Mouse (Mus musculus) heart, postnatal 36 days (tissue): Measurements from ENCODE around the gene Prmt3. TPM values are rescaled to one million over a fixed set of nuclear protein-coding genes. Genes with fewer than 3 reads are reported as not detected.

Source experiments
- DNase-seq, 2 experiments: peaks; one replicate each; pipeline ENCODE4 v3.0.0; 2021 to 2022
- intact Hi-C: fragments of 180-260 bp; cut with DNase I; formaldehyde crosslinking; loops from one replicate; pipeline ENCODE4 v1.15.1; 2025
- total RNA-seq, 2 experiments: library from RNA; stranded (reverse); gene quantifications; 2 replicates each; pipeline ENCODE4 v1.2.3; 2021

Prmt3 gene
- 10 to 100 TPM; 11.9 to 13.8 TPM for total RNA-seq

DNA sequence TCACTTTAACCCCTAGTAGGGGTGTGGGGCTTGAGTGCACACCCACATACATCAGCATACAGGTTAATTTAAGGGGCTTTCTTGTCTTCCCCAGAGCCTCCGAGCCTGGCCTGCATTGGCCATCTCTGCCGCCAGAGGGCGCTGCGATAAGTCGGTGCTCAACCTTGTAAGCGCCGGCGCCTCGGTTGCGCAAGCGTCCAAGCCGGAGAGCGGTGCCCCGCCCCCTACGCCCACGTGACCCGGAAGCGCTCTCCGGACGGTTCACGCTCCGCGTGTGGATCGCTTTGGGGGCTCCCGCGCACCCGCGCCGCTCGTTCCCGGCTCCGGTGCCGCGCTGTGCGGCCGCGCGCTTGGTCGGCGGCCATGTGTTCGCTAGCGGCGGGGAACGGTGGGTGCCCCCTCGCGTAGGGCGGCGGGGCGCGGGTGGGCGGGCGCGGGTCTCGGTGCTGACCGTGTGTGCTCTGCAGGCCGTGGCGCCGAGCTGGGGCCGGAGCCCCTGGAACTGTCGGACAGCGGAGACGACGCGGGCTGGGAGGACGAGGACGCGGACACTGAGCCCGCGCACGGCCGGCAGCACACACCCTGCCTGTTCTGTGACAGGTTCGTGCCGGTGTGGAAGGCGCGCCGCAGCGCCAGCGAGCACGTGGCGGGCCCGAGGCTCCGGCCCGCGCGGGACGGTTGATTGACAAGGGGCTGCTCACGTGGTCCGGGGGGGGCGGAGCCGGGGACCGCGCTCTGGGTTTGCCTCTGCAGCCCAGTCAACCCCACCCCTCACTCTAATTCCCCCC, at the start of gene Prmt3:
Gene Prmt3, plus strand, starts transcription at position 233 of the 788 bp plus-strand sequence.
- DNase-seq, result peak; percentile 97 to 99
- intact Hi-C loops, result loop anchor here (1.0 kb wide), 1 partner anchor 145 kb away; no protein-coding TSS in a partner anchor

DNA sequence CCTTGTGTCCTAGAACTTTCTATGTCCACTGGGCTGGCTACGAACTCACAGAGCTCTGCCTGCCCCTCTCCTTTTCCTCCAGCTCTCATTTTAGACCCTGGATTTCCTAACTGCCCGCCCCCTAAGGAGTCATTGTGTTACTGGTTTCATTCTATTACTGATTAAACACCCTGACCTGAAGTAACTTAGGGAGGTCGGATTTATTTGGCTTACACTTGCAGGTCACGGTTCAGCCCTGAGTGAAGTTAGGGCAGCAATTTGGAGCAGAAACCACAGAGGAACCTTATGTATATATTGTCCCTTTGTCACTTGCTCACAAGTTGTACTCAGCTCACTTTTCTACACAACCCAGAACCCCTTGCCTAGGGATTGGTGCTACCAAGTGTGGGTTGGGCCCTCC, 43.8 kb upstream of the Prmt3 start:
- intact Hi-C loops, result no loop called here
- DNase-seq, result no peak

DNA sequence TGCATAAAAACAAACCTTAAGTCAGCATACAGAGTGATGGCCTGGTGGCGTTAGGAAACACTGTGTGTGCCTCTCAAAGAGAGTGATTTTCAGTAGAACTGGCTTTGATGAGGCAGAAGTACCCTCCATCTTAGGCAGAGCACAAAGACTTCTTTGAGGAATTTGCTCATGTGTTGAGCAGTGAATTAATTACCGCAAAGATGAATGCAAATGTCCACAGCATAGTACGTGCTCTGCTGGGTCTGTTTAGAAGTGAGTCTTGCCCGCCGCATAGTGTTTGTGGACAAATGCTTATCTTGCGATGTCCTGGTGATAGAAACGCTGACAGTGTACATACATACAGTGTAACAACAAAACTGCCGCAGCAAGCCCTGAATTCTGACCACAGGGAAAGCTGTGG, 38.7 kb upstream of the Prmt3 start:
- DNase-seq, result no peak
- intact Hi-C loops, result no loop called here

DNA sequence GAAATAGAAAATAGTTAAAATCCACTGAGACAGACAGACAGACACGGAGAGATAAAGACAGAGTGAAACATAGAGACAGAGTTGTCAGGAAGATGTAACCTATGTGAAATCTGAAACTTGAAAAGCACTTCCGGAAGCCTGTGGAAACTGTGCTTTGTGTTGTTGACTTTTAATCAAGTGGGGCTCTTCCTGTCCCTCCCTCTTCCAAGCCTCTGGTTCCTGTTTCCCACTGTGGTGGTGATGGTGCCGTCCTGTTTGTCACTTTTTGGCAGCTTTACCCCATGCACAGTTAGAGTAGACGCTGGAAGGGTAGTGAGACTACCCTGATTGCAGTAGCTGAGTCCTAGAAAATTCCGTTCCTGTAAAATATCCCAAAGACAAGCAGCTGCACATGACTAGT, 36.7 kb upstream of the Prmt3 start:
- no peak for DNase-seq

GRCm38 (mm10) chr7:49741923-49742322, 36.2 kb upstream of the Prmt3 start:
- DNase-seq, result no peak
- intact Hi-C loops, result no loop called here

More for the DNA sequence above, 36.7 kb upstream of the Prmt3 start:
- intact Hi-C loops, result no loop called here

DNA sequence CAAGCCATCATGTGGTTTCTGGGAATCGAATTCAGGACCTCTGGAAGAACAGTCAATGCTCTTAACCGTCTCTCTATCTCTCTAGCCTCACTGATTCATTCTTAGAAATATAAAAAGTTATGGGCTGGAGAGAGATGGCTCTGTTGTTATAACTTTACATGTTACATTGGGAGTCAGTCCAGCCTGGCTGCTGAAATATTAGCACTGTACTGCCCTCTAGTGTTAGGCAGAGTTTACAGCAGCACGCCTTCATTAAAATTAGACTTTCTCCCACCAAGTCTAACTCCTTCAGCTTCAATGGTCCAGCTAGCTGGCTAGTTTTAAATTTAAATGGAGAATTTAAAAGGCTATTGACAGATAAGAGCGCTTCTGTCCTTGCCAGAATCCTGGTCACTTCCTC, 27.0 kb upstream of the Prmt3 start:
- intact Hi-C loops, result loop anchor here (5.0 kb wide), 1 partner anchor 284 kb away; no protein-coding TSS in a partner anchor
- peak in 1 of 2 experiments; percentile 23 for DNase-seq

- intact Hi-C loops, result loop anchor here (5.0 kb wide), 1 partner anchor 286 kb away; no protein-coding TSS in a partner anchor
- peak in 1 of 2 experiments; percentile 35 for DNase-seq
Measured at GRCm38 (mm10) chr7:49752730-49753506, 25.2 kb upstream of the Prmt3 start.

GRCm38 (mm10) chr7:49754767-49755166, 23.4 kb upstream of the Prmt3 start:
- intact Hi-C loops, result loop anchor here (1.0 to 5.0 kb wide), 2 partner anchors 138 to 287 kb away; no protein-coding TSS in a partner anchor
- DNase-seq, result peak; percentile 56 to 65

DNA sequence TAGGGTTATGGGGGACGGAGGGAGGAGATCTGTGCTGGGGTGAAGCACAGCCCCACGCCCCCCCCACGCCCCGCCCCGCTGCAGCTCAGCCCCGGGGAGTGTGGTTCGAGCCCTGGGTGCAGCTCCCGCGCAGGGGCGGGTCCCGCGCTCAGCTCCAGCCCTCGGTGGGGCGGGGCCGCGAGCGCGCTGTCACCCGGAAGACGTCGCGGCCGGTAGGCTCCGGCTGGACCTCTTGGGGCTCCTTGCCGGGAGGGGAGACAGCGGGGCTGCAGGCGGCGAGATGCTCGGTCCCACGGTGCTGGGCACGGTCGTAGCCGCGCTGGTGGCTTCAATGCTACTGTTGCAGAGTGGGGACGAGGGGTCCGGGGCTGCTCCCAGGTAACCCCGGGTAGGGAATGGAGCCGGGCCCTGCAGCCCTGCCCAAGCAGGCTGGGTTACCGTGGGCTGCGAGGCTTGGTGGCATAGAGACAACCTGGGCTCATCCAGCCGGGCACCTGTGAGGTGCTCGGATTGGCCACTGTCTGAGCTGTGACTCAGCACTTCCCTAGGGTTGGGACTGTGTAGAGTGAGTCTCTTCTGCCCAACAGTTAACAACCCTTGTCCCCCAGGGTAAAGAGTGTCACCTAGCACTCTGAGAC, 19.1 kb upstream of the Prmt3 start, which contains the start of gene Htatip2:
Gene Htatip2, plus strand, starts transcription at position 182 of the 638 bp plus-strand sequence.
- intact Hi-C loops, result no loop called here

DNA sequence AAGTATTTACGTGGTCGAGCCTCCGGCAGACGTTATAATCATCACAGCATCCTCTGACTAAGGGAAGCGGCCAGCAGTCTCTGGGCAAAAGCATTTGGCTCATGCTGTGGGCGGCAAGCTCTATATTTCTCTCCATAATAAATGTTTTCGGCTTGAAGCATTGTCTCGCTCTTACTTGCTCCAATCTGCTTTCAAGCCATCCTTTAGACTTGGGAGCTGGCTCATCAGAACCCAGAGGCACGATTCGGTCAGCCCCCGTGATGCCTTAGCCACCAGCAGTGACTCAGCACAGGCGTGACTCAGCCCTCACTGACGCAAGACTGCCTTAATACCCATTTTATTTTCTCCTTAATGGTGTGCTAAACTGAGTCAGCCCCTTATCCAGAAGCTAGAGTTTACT, 15.5 kb upstream of the Prmt3 start:
- DNase-seq, result no peak

More for the DNA sequence above, 19.1 kb upstream of the Prmt3 start, which contains the start of gene Htatip2:
- peak; percentile 58 to 65 for DNase-seq

DNA sequence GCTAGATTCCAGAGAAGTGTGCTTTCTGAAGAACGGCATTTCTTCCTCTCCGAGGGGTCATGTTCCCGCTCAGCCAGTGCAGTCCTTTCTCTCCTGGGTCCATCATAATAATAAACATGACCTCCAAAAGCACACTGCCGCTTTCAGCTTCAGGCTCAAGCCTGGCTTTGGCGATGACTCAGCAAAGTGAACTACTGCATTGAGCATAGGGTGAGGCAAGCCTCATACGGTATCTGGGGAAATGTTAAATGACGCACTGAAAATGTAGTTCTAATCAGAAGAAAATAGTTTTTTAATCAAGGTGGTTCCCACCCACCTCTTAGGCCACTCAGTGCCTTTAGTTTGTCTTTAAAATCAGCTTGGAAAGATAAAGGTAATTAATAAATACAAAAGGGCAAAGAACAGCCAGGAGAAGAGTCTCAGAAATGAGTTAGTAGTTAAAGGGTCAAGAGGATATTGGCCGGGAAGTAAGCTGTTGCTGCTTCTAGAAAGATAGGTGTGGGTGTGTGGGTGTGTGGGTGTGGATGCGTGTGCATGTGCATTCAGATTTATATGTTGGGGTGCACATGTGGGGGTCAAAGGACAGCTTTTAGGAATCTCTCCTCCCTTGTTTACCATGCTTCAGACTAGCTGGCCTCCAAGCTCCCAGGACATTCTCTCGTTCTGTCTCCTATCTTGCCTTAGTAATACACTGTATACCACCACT, 14.0 kb upstream of the Prmt3 start:
- DNase-seq, result no peak
- intact Hi-C loops, result no loop called here

More for the DNA sequence above, 15.5 kb upstream of the Prmt3 start:
- intact Hi-C loops, result no loop called here

- intact Hi-C loops, result no loop called here
- no peak for DNase-seq
Measured at GRCm38 (mm10) chr7:49766166-49766565, 12.0 kb upstream of the Prmt3 start.

DNA sequence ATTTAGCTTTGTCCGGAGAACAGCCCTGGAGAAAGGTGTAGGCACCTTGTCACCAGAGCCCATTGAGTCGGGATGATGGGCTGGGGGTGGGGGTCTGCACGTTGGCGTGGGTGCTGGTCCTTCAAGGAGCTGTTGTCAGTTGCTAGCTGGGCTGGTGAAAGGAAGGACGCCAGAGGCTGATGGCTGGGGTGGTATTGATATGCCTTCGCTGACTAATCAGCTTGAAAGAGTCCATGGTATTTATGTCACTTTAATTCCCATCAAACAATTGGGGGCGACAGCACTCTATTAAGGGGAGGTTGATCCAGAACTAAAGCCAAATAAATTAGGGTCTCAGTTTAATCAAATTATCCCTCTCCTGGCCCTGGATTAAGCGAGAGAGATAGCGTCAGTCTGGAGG, 9.6 kb upstream of the Prmt3 start:
- DNase-seq, result no peak
- intact Hi-C loops, result no loop called here

GRCm38 (mm10) chr7:49774396-49774795, 3.8 kb upstream of the Prmt3 start:
- intact Hi-C loops, result no loop called here
- DNase-seq, result no peak

- intact Hi-C loops, result no loop called here
Measured at GRCm38 (mm10) chr7:49777585-49777984, 561 bp upstream of the Prmt3 start.

DNA sequence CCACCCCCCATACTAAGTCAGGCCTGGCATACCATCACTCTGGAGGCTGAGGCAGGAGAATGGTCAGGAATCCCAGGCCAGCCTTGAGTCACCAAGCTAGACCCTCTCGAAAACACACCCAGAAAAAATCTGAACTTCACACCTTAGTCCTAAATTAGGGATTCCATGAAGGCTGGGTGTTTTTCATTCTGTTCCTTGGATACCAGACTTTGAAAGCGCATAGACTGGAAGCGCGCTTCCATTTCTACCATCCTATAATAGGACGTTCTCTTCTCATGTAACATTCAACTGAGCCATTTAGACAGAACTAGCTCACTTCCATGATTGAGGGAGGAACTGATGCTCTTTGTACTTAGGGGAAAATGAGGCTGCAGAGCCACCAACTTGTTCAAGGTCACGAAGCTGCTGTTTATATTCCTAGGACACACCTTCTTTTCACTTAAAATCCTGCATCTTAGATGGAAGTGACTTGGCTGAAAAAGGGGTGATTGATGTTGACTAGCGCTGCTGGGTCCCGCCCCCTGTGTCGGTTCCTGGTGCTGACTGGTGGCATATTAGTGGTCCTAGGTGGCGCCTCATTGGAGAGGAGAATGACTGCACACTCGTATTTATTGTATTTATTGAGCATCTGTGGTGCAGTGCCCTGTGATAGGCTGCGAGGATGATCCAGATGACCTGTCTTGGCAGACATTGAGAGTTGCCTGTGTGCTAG, 914 bp downstream of the Prmt3 start:
- intact Hi-C loops, result loop anchor here (1.0 kb wide), 1 partner anchor 144 kb away; no protein-coding TSS in a partner anchor
- no peak for DNase-seq

More at GRCm38 (mm10) chr7:49777585-49777984, 561 bp upstream of the Prmt3 start:
- no peak for DNase-seq

- intact Hi-C loops, result no loop called here
- no peak for DNase-seq
Measured at GRCm38 (mm10) chr7:49783017-49783416, 4.9 kb downstream of the Prmt3 start.

DNA sequence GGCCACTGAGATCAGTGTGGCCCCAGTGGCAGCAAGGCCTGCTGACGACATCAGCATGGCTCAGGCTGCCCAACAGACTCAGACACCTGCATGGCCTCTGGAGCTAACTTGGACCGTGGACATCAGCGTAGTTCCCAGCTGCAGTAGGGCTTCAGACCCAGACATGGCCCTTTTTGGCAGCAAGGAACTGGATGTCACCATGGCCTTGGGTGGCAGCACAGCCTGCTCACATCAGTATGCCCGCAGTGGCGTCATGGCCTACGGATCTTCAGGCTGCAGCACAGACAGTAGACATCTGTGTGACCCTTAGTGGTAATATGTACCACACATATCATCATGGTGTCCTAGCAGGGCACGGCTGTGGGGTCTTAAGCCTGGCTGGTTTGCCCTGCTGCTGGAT, 7.0 kb downstream of the Prmt3 start:
- intact Hi-C loops, result no loop called here
- no peak for DNase-seq

DNA sequence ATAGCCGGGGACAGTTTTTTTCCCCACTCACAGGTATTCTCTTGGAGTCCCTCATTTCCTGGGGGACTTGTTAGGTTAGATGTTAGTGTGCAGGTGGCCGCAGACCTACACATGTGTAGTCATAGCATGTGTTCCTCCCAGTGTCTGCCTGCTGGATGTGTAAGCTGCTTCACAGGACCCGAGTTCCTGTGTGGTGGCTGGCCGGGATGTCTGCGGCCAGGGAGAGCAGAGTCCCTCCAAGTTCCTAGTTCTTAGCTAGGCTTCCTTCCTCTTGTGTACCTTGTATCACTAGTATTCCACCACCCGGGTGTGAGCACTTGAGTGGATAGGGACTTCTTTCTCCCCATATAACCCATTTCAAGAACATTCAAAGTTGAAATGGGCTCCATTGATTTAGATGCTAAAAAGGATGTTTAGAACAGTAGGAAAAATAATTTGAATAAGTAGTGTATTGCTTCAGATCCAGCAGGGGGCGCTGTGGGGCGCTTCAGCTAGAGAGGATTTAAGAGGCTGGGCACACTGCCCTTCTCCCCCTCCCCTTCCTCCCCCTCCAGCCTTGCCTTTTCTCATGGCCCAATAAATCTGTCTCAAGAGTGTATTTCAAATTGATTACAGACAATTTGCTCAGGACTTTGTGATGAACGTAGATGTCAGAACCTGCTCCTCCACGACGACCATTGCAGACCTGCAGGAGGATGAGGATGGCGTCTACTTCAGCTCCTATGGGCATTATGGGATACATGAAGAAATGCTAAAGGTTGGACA, 8.7 kb downstream of the Prmt3 start:
- intact Hi-C loops, result no loop called here
- peak; percentile 22 to 59 for DNase-seq
